Mouse (Mus musculus): ENCODE measurements around the gene Tmem131l. TPM values are rescaled to one million over a fixed set of nuclear protein-coding genes. Genes with fewer than 3 reads are reported as not detected.

Gene Tmem131l
- polyA plus RNA-seq, 1 experiment, result 13.2 TPM

GRCm38 (mm10) chr3:83864064-83864548 is 175.9 kb downstream of the Tmem131l start:
- WGBS, result 88% methylated on average over 9 of the region's 9 CpGs
- H3K36me3 ChIP-seq (ENCODE audit: control insufficient read depth, insufficient read depth, low read length), result no peaks in the 10 kb centered on the region
- H3K4me3 ChIP-seq (ENCODE audit: low read depth, low read length), result no peak overlapping the region
- TF ChIP-seq CTCF (IDR thresholded peaks at IDR 0.05; ENCODE audit: extremely low read depth, insufficient read length, insufficient replicate concordance, low read depth, low read length) (no peak), POLR2A (IDR thresholded peaks at IDR 0.05; ENCODE audit: low read depth, low read length) (no peak)
- H3K27ac ChIP-seq (ENCODE audit: insufficient read depth, low read depth, low read length), result no peak overlapping the region
- peaks cover 8% of the 10 kb centered on the region for H3K4me1 ChIP-seq (ENCODE audit: control insufficient read depth, insufficient read depth, insufficient read length, low read length)
- no peaks in the 10 kb centered on the region for H3K27me3 ChIP-seq (ENCODE audit: control insufficient read depth, insufficient read depth, low read length)

- Histone ChIP-seq H3K36me3 (ENCODE audit: control insufficient read depth, insufficient read depth, low read length) (no peaks in the 10 kb centered on the region), H3K4me3 (ENCODE audit: low read depth, low read length) (no peak overlapping the region), H3K4me1 (ENCODE audit: control insufficient read depth, insufficient read depth, insufficient read length, low read length) (peaks cover 8% of the 10 kb centered on the region), H3K27me3 (ENCODE audit: control insufficient read depth, insufficient read depth, low read length) (peaks cover 3% of the 10 kb centered on the region; the same call in 1 of the 2 replicates), H3K27ac (ENCODE audit: insufficient read depth, low read depth, low read length) (peak overlapping the region; percentile 77)
- WGBS, result 11% methylated on average over 1 of the region's 1 CpGs
- TF ChIP-seq POLR2A (IDR thresholded peaks at IDR 0.05; ENCODE audit: low read depth, low read length) (no peak), CTCF (IDR thresholded peaks at IDR 0.05; ENCODE audit: extremely low read depth, insufficient read length, insufficient replicate concordance, low read depth, low read length) (no peak)
Observed at GRCm38 (mm10) chr3:83862956-83863355, 177.0 kb downstream of the Tmem131l start.

- Histone ChIP-seq H3K27me3 (ENCODE audit: control insufficient read depth, insufficient read depth, low read length) (peaks cover 8% of the 10 kb centered on the region; the same call in 1 of the 2 replicates), H3K4me3 (ENCODE audit: low read depth, low read length) (no peak overlapping the region), H3K27ac (ENCODE audit: insufficient read depth, low read depth, low read length) (no peak overlapping the region), H3K36me3 (ENCODE audit: control insufficient read depth, insufficient read depth, low read length) (no peaks in the 10 kb centered on the region), H3K4me1 (ENCODE audit: control insufficient read depth, insufficient read depth, insufficient read length, low read length) (peaks cover 6% of the 10 kb centered on the region; the same call in 1 of the 2 replicates)
- 90% methylated on average over 7 of the region's 7 CpGs for WGBS
- TF ChIP-seq POLR2A (IDR thresholded peaks at IDR 0.05; ENCODE audit: low read depth, low read length) (no peak), CTCF (IDR thresholded peaks at IDR 0.05; ENCODE audit: extremely low read depth, insufficient read length, insufficient replicate concordance, low read depth, low read length) (no peak)
Observed at GRCm38 (mm10) chr3:83859595-83859994, 180.4 kb downstream of the Tmem131l start.

GRCm38 (mm10) chr3:83859071-83859470 is 180.9 kb downstream of the Tmem131l start:
- TF ChIP-seq POLR2A (IDR thresholded peaks at IDR 0.05; ENCODE audit: low read depth, low read length) (no peak), CTCF (IDR thresholded peaks at IDR 0.05; ENCODE audit: extremely low read depth, insufficient read length, insufficient replicate concordance, low read depth, low read length) (no peak)
- Histone ChIP-seq H3K4me1 (ENCODE audit: control insufficient read depth, insufficient read depth, insufficient read length, low read length) (peaks cover 6% of the 10 kb centered on the region; the same call in 1 of the 2 replicates), H3K27ac (ENCODE audit: insufficient read depth, low read depth, low read length) (no peak overlapping the region), H3K36me3 (ENCODE audit: control insufficient read depth, insufficient read depth, low read length) (no peaks in the 10 kb centered on the region), H3K27me3 (ENCODE audit: control insufficient read depth, insufficient read depth, low read length) (peaks cover 8% of the 10 kb centered on the region; the same call in 1 of the 2 replicates), H3K4me3 (ENCODE audit: low read depth, low read length) (no peak overlapping the region)
- WGBS, result 83% methylated on average over 3 of the region's 3 CpGs

GRCm38 (mm10) chr3:83857621-83858020 is 182.4 kb downstream of the Tmem131l start:
- 97% methylated on average over 13 of the region's 13 CpGs for WGBS

GRCm38 (mm10) chr3:83855643-83856042 is 184.3 kb downstream of the Tmem131l start:
- Histone ChIP-seq H3K4me3 (ENCODE audit: low read depth, low read length) (no peak overlapping the region), H3K27ac (ENCODE audit: insufficient read depth, low read depth, low read length) (no peak overlapping the region), H3K4me1 (ENCODE audit: control insufficient read depth, insufficient read depth, insufficient read length, low read length) (0 out of 2 replicates have a peak, but pooled peaks cover 2% of the 10 kb centered on the region), H3K27me3 (ENCODE audit: control insufficient read depth, insufficient read depth, low read length) (peaks cover 12% of the 10 kb centered on the region; the same call in 1 of the 2 replicates), H3K36me3 (ENCODE audit: control insufficient read depth, insufficient read depth, low read length) (no peaks in the 10 kb centered on the region)
- no peak for TF ChIP-seq POLR2A (IDR thresholded peaks at IDR 0.05; ENCODE audit: low read depth, low read length)
- 87% methylated on average over 5 of the region's 5 CpGs for WGBS

More at GRCm38 (mm10) chr3:83857621-83858020, 182.4 kb downstream of the Tmem131l start:
- TF ChIP-seq POLR2A (IDR thresholded peaks at IDR 0.05; ENCODE audit: low read depth, low read length) (no peak), CTCF (IDR thresholded peaks at IDR 0.05; ENCODE audit: extremely low read depth, insufficient read length, insufficient replicate concordance, low read depth, low read length) (no peak)
- no peaks in the 10 kb centered on the region for H3K36me3 ChIP-seq (ENCODE audit: control insufficient read depth, insufficient read depth, low read length)
- peaks cover 10% of the 10 kb centered on the region; the same call in 1 of the 2 replicates for H3K27me3 ChIP-seq (ENCODE audit: control insufficient read depth, insufficient read depth, low read length)
- peaks cover 2% of the 10 kb centered on the region; the same call in 1 of the 2 replicates for H3K4me1 ChIP-seq (ENCODE audit: control insufficient read depth, insufficient read depth, insufficient read length, low read length)
- H3K27ac ChIP-seq (ENCODE audit: insufficient read depth, low read depth, low read length), result no peak overlapping the region
- H3K4me3 ChIP-seq (ENCODE audit: low read depth, low read length), result no peak overlapping the region

- Histone ChIP-seq H3K4me3 (ENCODE audit: low read depth, low read length) (no peak overlapping the region), H3K36me3 (ENCODE audit: control insufficient read depth, insufficient read depth, low read length) (no peaks in the 10 kb centered on the region), H3K27ac (ENCODE audit: insufficient read depth, low read depth, low read length) (no peak overlapping the region), H3K4me1 (ENCODE audit: control insufficient read depth, insufficient read depth, insufficient read length, low read length) (0 out of 2 replicates have a peak, but pooled peaks cover 2% of the 10 kb centered on the region), H3K27me3 (ENCODE audit: control insufficient read depth, insufficient read depth, low read length) (peaks cover 4% of the 10 kb centered on the region; the same call in 1 of the 2 replicates)
- TF ChIP-seq POLR2A (IDR thresholded peaks at IDR 0.05; ENCODE audit: low read depth, low read length) (no peak), CTCF (IDR thresholded peaks at IDR 0.05; ENCODE audit: extremely low read depth, insufficient read length, insufficient replicate concordance, low read depth, low read length) (no peak)
- WGBS, result 70% methylated on average over 2 of the region's 2 CpGs
Observed at GRCm38 (mm10) chr3:83849341-83849740, 190.6 kb downstream of the Tmem131l start.

Other genes starting within 250 kb of the Tmem131l start
- 0.84 and 1.1 TPM in 2 replicates for gene Tlr2, start 198.4 kb downstream of the Tmem131l start, polyA plus RNA-seq (2012; rRNA removed)
- not detected in 2 replicates for gene Mnd1, start 115.6 kb upstream of the Tmem131l start, polyA plus RNA-seq (2012; rRNA removed)
- gene Gm6525, start 133.9 kb upstream of the Tmem131l start, polyA plus RNA-seq (2012; rRNA removed), result not detected in 2 replicates